Mouse (Mus musculus): ENCODE data around the gene Rnf11. TPM values are rescaled to one million over a fixed set of nuclear protein-coding genes. Genes with fewer than 3 reads are reported as not detected.

Rnf11 gene
- 100 to 1,000 TPM; 164 to 180 TPM for total RNA-seq (2021)
- long read RNA-seq, full-length matches to known transcripts = 183 of 198 reads
- long read RNA-seq, partial matches to known transcripts = 0 of 198 reads
- long read RNA-seq, other reads (novel, unspliced or antisense) = 15 of 198 reads

DNA sequence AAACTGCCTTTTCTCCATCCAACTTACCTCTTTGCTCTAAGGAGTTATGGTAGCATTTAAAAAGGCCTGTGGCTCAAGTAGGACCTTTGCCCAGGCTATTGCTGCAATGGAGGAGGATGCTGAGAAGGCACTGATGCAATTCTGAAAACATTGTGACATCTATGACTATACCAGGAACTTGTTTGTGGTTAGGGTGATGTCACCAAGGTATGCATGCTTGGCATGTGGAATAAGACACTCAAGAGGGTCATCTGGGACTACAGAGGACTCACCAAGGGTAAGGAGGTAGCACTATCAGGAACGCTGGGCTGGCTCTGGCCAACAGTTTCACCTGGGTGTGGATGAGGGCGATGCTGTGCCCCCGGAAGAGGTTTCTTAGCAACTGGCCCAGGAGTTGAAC is at the start of gene Rnf11:
Gene Rnf11, minus strand, starts transcription at position 108 of the 400 bp plus-strand sequence.
- DNase-seq (ENCODE audit: low spot score in 2 of 2) = no peak

DNA sequence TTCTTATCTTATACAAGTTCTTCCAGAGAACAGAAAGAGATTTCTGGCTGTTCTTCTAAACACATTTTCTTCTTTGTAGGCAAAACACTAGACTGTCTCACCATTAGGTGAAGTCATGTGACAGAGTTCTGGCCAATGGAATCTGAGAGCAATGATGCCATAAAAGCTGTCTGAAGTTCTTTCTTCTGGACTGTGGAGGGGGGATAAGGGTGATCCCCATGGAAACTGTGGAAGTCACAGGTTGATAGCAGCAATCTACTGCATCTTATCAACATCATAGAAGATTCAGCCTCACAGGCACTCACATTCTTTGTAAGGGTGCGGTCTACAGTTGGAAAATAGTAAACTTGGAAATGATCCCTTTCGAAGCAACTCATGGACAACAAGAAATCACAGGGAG is 46.6 kb upstream of the Rnf11 start, which contains the start of gene 4930522H14Rik:
Gene 4930522H14Rik, minus strand, starts transcription at position 187 of the 400 bp plus-strand sequence.
- DNase-seq (ENCODE audit: low spot score in 2 of 2) = no peak

DNA sequence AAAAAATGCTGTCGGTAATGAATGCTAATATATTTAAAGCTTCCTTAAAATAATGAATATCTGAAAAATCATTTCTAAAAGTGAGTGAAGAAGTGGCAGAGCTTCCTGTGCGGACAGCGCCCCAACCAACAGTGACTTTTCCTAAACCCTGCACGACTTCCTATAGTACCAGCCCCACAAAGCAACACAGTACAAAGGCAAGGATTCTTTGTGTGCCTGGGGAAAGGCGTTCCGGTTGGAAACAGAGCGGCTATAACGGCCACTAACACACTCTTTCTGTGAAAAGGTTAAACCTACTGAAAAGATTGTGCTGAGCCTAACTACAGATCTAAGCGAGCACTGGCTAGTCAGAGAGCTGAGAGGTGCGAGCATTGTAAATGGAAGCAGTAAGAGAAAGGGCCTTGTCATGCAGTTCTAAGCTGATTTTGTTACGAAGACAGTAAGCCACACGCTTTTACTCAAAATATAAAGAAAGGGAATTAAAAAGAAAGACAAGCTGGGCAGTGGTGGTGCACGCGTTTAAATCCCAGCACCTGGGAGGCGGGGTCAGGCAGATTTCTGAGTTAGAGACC is 45.8 kb upstream of the Rnf11 start:
- DNase-seq (ENCODE audit: low spot score in 2 of 2) = no peak

GRCm38 (mm10) chr4:109504885-109505284 is 20.4 kb upstream of the Rnf11 start:
- peak; percentile 43 to 53 for DNase-seq (ENCODE audit: low spot score in 2 of 2)

GRCm38 (mm10) chr4:109498476-109498875 is 13.9 kb upstream of the Rnf11 start:
- DNase-seq (ENCODE audit: low spot score in 2 of 2) = no peak

- DNase-seq (ENCODE audit: low spot score in 2 of 2) = no peak
These were observed 9.1 kb upstream of the Rnf11 start for GRCm38 (mm10) chr4:109493581-109493980.

DNA sequence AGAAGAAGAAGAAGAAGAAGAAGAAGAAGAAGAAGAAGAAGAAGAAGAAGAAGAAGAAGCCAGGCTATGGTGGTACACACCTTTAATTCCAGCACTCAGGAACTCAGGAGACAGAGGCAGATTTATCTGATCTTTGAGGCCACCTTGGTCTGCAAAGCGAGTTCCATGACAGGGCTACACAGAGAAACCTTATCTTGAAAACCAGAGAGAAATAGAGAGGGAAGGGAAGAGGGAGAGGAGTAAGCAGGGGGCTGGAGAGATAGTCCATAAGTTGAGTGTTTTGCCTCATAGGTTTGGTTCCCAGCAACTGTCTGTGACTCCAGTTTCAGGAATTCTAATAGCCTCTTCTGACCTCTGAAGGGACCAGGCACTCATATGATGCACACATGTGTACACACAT is 4.3 kb upstream of the Rnf11 start:
- DNase-seq (ENCODE audit: low spot score in 2 of 2) = no peak

- DNase-seq (ENCODE audit: low spot score in 2 of 2) = no peak
These were observed 1.8 kb downstream of the Rnf11 start for GRCm38 (mm10) chr4:109482701-109483100.

GRCm38 (mm10) chr4:109481424-109481823 is 3.1 kb downstream of the Rnf11 start:
- DNase-seq (ENCODE audit: low spot score in 2 of 2) = no peak

GRCm38 (mm10) chr4:109477454-109477853 is 7.1 kb downstream of the Rnf11 start:
- no peak for DNase-seq (ENCODE audit: low spot score in 2 of 2)

DNA sequence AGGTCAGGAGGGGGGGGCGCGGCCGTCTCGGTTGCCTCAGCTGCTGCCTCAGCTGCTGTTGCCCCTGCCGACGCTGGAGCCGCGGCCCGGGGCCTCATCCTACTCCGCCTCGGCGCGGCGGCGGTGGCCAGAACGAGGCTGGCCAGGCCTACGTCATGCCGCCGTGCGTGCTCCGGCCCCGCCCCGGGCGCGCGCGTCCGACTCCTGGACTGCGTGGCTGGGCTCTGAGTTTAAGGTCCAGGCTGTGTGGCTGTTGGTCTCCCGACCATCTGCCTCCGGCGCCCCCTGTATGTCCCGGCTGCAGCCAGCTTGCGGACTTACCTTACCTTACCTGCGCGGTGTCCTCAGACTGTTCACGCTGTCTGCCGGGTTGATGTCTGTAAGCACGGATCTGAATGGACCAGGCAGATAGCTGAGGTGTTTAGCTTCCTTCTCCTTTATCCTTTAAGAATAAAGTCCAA is 7.9 kb downstream of the Rnf11 start:
- peak; percentile 88 to 92 for DNase-seq (ENCODE audit: low spot score in 2 of 2)

GRCm38 (mm10) chr4:109475577-109476553 is 8.7 kb downstream of the Rnf11 start:
- peak; percentile 60 to 63 for DNase-seq (ENCODE audit: low spot score in 2 of 2)

DNA sequence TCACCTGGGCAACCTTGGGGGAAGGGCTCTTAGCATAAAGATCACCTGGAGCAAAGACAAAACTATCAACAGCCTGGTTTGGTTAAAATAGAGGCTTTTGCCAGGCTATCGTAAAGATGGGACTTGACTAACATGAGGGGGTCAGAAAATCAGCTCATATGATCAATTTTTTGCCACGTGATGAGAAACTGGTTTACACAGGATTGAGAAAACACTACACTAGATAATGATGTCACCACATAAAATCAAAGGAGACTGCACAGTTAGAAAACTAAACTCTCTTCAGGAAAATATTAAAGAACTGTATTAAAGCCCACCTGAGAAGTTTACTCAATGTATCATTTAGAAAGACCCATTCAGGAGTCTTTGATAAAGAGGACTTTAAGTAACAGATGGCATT is 9.4 kb downstream of the Rnf11 start:
- DNase-seq (ENCODE audit: low spot score in 2 of 2) = no peak

- no peak for DNase-seq (ENCODE audit: low spot score in 2 of 2)
These were observed 12.0 kb downstream of the Rnf11 start for GRCm38 (mm10) chr4:109472566-109472965.

- DNase-seq (ENCODE audit: low spot score in 2 of 2) = no peak
These were observed 12.9 kb downstream of the Rnf11 start for GRCm38 (mm10) chr4:109471606-109472005.

DNA sequence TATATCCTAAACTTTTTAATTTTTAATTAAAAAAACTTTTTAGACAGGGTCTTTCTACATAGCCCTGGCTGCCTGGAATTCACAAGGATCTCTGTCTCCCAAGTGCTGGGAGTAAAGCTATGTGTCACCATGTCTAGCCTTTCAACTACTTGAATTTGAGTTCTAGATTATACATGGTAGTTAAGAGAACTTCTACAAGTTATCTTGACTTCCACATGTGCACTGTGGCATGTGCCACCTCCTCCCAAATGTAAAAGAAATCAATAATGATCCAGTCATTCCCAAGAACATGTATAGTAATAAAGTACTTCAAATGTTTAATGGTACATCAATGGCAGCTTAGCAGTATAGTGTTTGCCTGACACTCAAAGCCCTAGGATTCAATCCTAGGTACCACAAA is 16.8 kb downstream of the Rnf11 start:
- no peak for DNase-seq (ENCODE audit: low spot score in 2 of 2)

- DNase-seq (ENCODE audit: low spot score in 2 of 2) = no peak
These were observed 20.6 kb downstream of the Rnf11 start for GRCm38 (mm10) chr4:109463892-109464291.

DNA sequence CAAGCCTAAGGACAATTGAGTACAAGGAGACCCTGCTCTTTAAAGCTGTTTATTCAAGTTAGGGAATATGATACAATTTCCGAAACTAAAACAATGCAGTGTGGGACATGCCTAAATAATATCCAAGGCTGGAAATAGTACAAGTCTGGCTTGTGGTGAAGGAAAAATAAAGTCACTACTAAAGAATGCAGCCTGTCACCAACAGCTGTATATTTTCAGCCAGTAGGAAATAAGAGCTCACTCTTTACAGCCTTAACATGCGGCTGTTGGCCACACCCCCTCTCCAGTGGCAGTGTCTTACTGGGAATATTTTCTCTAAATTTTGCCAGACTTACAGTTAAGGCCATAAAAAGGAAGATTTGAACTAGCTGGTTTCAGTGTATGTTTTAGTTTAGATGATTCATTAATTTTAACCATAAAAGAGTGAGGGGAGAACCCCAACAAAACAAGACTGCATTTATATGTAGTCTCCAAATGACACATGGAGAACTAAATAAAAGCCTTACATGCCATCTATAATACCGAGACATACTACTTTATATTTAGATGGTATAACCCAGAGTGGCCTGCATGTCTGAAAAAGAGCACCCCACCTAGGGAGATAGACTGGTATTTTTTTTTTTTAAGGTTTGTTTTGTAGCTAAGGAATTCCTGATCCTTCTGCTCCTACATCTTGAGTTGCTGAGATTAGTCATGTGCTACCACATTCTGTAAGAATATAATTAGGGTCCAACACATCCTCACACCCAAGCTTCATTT is 23.9 kb downstream of the Rnf11 start:
- DNase-seq (ENCODE audit: low spot score in 2 of 2) = no peak

DNA sequence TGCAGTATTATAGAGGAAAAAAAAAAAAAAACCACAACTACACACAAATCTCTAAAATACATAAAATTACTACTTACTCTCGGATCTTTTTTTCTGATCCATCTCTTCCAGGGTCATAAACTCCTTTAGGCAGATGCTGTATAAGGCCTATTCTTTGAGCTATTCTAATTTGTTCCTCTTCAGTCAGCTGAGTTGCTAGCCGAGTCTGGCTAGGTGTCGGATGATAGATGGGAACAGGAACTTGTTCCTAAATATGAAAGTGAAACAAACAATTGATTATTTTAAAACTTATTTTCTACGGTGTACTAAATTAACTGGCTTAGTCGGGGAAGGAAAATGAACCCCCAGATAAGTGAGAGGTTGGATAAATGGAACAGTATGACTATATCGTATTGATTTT is 27.7 kb downstream of the Rnf11 start:
- DNase-seq (ENCODE audit: low spot score in 2 of 2) = no peak

DNA sequence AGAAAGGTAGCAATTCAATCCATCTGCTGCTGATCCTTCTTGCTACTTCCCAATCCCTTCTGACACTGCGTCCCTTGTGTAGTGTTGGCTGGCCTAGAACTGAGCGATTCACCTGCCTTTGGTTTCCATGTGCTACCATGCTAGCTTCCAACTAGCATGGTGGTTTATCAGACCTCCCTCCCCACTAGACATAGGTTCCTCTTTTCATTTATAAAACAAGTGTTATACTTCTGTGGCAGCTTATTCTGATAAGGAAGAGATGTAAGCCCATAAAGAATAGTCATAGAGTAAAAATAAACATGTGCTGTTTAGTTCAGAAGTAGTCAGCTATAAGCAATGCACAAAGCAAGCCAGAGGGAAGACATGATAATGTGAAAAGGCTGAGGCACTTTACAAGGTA is 36.0 kb downstream of the Rnf11 start:
- DNase-seq (ENCODE audit: low spot score in 2 of 2) = no peak

DNA sequence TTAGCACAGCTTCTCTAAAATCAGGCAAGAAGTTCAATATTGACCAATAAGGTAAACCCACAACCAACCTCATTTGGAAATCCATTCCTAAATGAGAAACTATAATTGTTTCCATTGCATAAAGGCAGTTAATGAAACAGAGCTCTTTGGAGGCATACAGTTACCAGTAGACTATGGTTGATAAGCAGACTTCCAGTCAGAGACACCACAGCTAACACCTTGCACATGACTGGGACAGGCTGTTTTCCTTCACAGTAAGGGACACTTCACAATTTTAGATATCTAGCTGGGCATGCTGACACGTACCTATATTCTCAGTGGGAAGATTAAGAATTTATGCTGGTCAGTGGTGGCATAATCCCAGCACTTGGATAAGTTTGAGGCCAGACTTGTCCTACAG is 38.6 kb downstream of the Rnf11 start:
- DNase-seq (ENCODE audit: low spot score in 2 of 2) = no peak

Data from layer of hippocampus, postnatal 10 days (tissue).